Mouse (Mus musculus) thymus, adult 2 months (tissue): ENCODE data around the gene Hist3h2ba. TPM values are rescaled to one million over a fixed set of nuclear protein-coding genes. Genes with fewer than 3 reads are reported as not detected.

Experiments
- DNase-seq: peaks from one replicate; pipeline ENCODE4 v3.0.0; 2021
- H3K27ac ChIP-seq: fragments of 200-500 bp; 2 replicates; pipeline ENCODE4 v1.5.1; 2012; ENCODE audit warnings: low read length, control low read depth; ENCODE audit not compliant: control insufficient read depth, insufficient read depth
- H3K27me3 ChIP-seq: fragments of 200-500 bp; 2 replicates; pipeline ENCODE4 v1.6.1; 2012; ENCODE audit warnings: mild to moderate bottlenecking, low read length, moderate library complexity, mixed read lengths; ENCODE audit not compliant: control insufficient read depth, insufficient read depth
- H3K36me3 ChIP-seq: fragments of 200-500 bp; 2 replicates; pipeline ENCODE4 v1.6.1; 2012; ENCODE audit warnings: mild to moderate bottlenecking, low read length, moderate library complexity; ENCODE audit not compliant: control insufficient read depth, insufficient read depth
- H3K4me1 ChIP-seq: fragments of 200-500 bp; replicated peaks from 2 replicates; pipeline ENCODE4 v1.6.1; 2012; ENCODE audit warnings: low read length; ENCODE audit not compliant: control insufficient read depth, insufficient read depth
- H3K4me3 ChIP-seq: fragments of 200-500 bp; 2 replicates; pipeline ENCODE4 v1.5.1; 2012; ENCODE audit warnings: mild to moderate bottlenecking, low read length, control low read depth, moderate library complexity; ENCODE audit not compliant: control insufficient read depth, insufficient read depth
- CTCF ChIP-seq: fragments of 200-500 bp; IDR thresholded peaks from 2 replicates; pipeline ENCODE4 v1.5.1; 2012; ENCODE audit warnings: mild to moderate bottlenecking, control low read depth, low read length, moderate library complexity, borderline replicate concordance; ENCODE audit not compliant: control insufficient read depth, poor library complexity, insufficient read depth; ENCODE audit errors: extremely low read depth
- POLR2A ChIP-seq: fragments of 200-500 bp; IDR thresholded peaks from 2 replicates; pipeline ENCODE4 v1.6.1; 2012; ENCODE audit warnings: mild to moderate bottlenecking, low read length, control low read depth, moderate library complexity; ENCODE audit not compliant: control insufficient read depth, poor library complexity, insufficient read depth; ENCODE audit errors: extremely low read depth
- WGBS: fragments of 180-500 bp; shearing (Covaris S2); methylation state at CpG from one replicate; pipeline ENCODE4 v1.1.7; 2018; 5-methylcytosine and 5-hydroxymethylcytosine counted together
- polyA plus RNA-seq: library from polyadenylated mRNA; depleted of rRNA; stranded (reverse); fragments of >200 nt; gene quantifications from 2 replicates; pipeline ENCODE4 v1.2.3, GENCODE M21; 2012

The Hist3h2ba gene
- polyA plus RNA-seq, 1 experiment = 47.2 TPM

- 89% methylated on average over 8 of the region's 8 CpGs for WGBS
- Histone ChIP-seq H3K27ac (no peak overlapping the region), H3K27me3 (no peaks in the 10 kb centered on the region), H3K36me3 (no peaks in the 10 kb centered on the region), H3K4me1 (peaks cover 3% of the 10 kb centered on the region; the same call in 1 of the 2 replicates), H3K4me3 (no peak overlapping the region)
- TF ChIP-seq CTCF (no peak), POLR2A (no peak)
- no peak for DNase-seq
Measured at GRCm38 (mm10) chr11:58969027-58969426, 20.3 kb downstream of the Hist3h2ba start.

- Histone ChIP-seq H3K27ac (no peak overlapping the region), H3K4me1 (peaks cover 3% of the 10 kb centered on the region; the same call in 1 of the 2 replicates), H3K27me3 (no peaks in the 10 kb centered on the region), H3K4me3 (no peak overlapping the region), H3K36me3 (no peaks in the 10 kb centered on the region)
- no peak for TF ChIP-seq POLR2A
- TF ChIP-seq CTCF = no peak
- WGBS = 72% methylated on average over 6 of the region's 6 CpGs
- no peak for DNase-seq
Measured at GRCm38 (mm10) chr11:58969659-58970058, 20.9 kb downstream of the Hist3h2ba start.

GRCm38 (mm10) chr11:58970831-58971530 is 22.3 kb downstream of the Hist3h2ba start:
- WGBS = 97% methylated on average over 21 of the region's 21 CpGs

GRCm38 (mm10) chr11:58971796-58972195 is 23.1 kb downstream of the Hist3h2ba start:
- H3K27me3 ChIP-seq = no peaks in the 10 kb centered on the region
- H3K4me3 ChIP-seq = no peak overlapping the region
- TF ChIP-seq CTCF = no peak
- no peak for TF ChIP-seq POLR2A
- H3K36me3 ChIP-seq = no peaks in the 10 kb centered on the region
- WGBS = 89% methylated on average over 3 of the region's 3 CpGs
- H3K27ac ChIP-seq = no peak overlapping the region
- no peak for DNase-seq
- H3K4me1 ChIP-seq = peaks cover 6% of the 10 kb centered on the region

More at GRCm38 (mm10) chr11:58970831-58971530, 22.3 kb downstream of the Hist3h2ba start:
- Histone ChIP-seq H3K4me3 (no peak overlapping the region), H3K27me3 (no peaks in the 10 kb centered on the region), H3K4me1 (peaks cover 6% of the 10 kb centered on the region), H3K36me3 (no peaks in the 10 kb centered on the region), H3K27ac (no peak overlapping the region)
- DNase-seq = no peak
- TF ChIP-seq POLR2A (no peak), CTCF (no peak)

GRCm38 (mm10) chr11:58974414-58974813 is 25.7 kb downstream of the Hist3h2ba start:
- TF ChIP-seq POLR2A (no peak), CTCF (no peak)
- 89% methylated on average over 3 of the region's 3 CpGs for WGBS
- Histone ChIP-seq H3K27me3 (no peaks in the 10 kb centered on the region), H3K36me3 (no peaks in the 10 kb centered on the region), H3K27ac (no peak overlapping the region), H3K4me3 (no peak overlapping the region), H3K4me1 (peaks cover 8% of the 10 kb centered on the region)
- DNase-seq = no peak

- peak; percentile 41 for DNase-seq
- peaks cover 31% of the 10 kb centered on the region for H3K4me1 ChIP-seq
- TF ChIP-seq POLR2A (no peak), CTCF (no peak)
- no peaks in the 10 kb centered on the region for H3K27me3 ChIP-seq
- peak overlapping the region; percentile 51 for H3K27ac ChIP-seq
- WGBS = under 1% methylated on average over 29 of the region's 29 CpGs
- peak overlapping the region; percentile 95 for H3K4me3 ChIP-seq
- no peaks in the 10 kb centered on the region for H3K36me3 ChIP-seq
Measured at GRCm38 (mm10) chr11:58977150-58977549, 28.4 kb downstream of the Hist3h2ba start.
